Mouse (Mus musculus): ENCODE results near the gene Arhgap24. TPM values are rescaled to one million over a fixed set of nuclear protein-coding genes. Genes with fewer than 3 reads are reported as not detected.

The Arhgap24 gene
- polyA plus RNA-seq, 1 experiment from 2014 or later, result 51.1 TPM

GRCm38 (mm10) chr5:102492152-102492551 lies 11.0 kb downstream of the Arhgap24 start:
- H3K27me3 ChIP-seq (ENCODE audit: control insufficient read depth, insufficient read depth, low read length), result no peaks in the 10 kb centered on the region
- no peaks in the 10 kb centered on the region for H3K9me3 ChIP-seq (ENCODE audit: control insufficient read depth, low read length)
- no peaks in the 10 kb centered on the region for H3K36me3 ChIP-seq (ENCODE audit: control insufficient read depth, insufficient read depth, low read length)
- no peak overlapping the region for H3K4me3 ChIP-seq (ENCODE audit: low read length)
- H3K4me1 ChIP-seq (ENCODE audit: control insufficient read depth, insufficient read depth, low read length), result no peaks in the 10 kb centered on the region
- no peak overlapping the region for H3K9ac ChIP-seq (ENCODE audit: low read depth, low read length)
- H3K27ac ChIP-seq (ENCODE audit: low read depth, low read length), result no peak overlapping the region
- ATAC-seq (ENCODE audit: low FRiP score, low TSS enrichment), result no peak
- H3K4me2 ChIP-seq (replicated peaks; ENCODE audit: low read depth, low read length), result no peak overlapping the region
- WGBS, result 80% methylated on average over 9 of the region's 9 CpGs

DNA sequence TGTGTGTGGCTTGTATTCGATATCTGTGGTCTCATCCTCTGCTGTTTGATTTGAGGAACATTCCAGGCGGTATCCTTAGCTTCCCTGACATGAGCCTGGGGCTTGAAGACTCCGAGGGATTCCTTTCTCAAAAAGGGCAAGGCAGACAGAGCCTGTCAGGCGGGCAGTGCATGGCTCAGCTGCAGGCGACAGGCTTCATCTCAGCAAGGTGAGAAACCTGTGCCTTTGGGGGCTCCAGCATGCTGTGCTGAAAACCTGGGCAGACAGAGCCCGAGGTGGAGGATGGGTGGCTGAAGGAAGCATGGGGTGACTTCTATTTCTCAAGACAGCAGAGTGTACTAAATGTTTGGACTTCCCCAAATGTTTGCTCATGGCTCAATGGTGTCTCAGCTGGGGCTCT lies 13.6 kb downstream of the Arhgap24 start:
- Histone ChIP-seq H3K4me3 (ENCODE audit: low read length) (no peak overlapping the region), H3K4me2 (replicated peaks; ENCODE audit: low read depth, low read length) (no peak overlapping the region), H3K27me3 (ENCODE audit: control insufficient read depth, insufficient read depth, low read length) (no peaks in the 10 kb centered on the region), H3K9me3 (ENCODE audit: control insufficient read depth, low read length) (no peaks in the 10 kb centered on the region), H3K36me3 (ENCODE audit: control insufficient read depth, insufficient read depth, low read length) (no peaks in the 10 kb centered on the region), H3K27ac (ENCODE audit: low read depth, low read length) (no peak overlapping the region), H3K4me1 (ENCODE audit: control insufficient read depth, insufficient read depth, low read length) (no peaks in the 10 kb centered on the region), H3K9ac (ENCODE audit: low read depth, low read length) (no peak overlapping the region)
- WGBS, result 65% methylated on average over 6 of the region's 6 CpGs
- no peak for ATAC-seq (ENCODE audit: low FRiP score, low TSS enrichment)

DNA sequence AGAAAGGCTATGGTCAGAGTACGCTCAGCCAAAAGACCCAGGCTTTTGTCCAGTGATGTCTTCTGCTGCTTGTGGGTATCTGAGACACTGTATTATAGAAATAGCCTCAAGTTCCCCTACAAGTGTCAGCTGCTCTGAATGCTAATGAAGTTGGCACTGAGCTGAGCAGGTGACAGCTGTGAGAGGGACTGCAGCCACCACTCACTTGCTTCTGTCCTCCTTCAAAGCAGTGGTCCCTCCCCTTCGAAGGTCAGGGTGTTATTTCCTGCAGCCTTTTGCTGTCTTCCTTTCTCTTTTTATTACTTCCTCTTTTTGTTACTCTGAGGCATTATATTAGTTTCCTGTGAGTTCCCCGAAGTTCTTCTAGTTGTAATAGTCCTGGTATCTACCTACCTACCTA lies 16.0 kb downstream of the Arhgap24 start:
- no peak overlapping the region for H3K27ac ChIP-seq (ENCODE audit: low read depth, low read length)
- no peak overlapping the region for H3K9ac ChIP-seq (ENCODE audit: low read depth, low read length)
- H3K4me1 ChIP-seq (ENCODE audit: control insufficient read depth, insufficient read depth, low read length), result no peaks in the 10 kb centered on the region
- no peaks in the 10 kb centered on the region for H3K9me3 ChIP-seq (ENCODE audit: control insufficient read depth, low read length)
- whole genome bisulfite sequencing, result 66% methylated on average over 3 of the region's 3 CpGs
- H3K4me2 ChIP-seq (replicated peaks; ENCODE audit: low read depth, low read length), result no peak overlapping the region
- ATAC-seq (ENCODE audit: low FRiP score, low TSS enrichment), result no peak
- no peak overlapping the region for H3K4me3 ChIP-seq (ENCODE audit: low read length)
- no peaks in the 10 kb centered on the region for H3K36me3 ChIP-seq (ENCODE audit: control insufficient read depth, insufficient read depth, low read length)
- no peaks in the 10 kb centered on the region for H3K27me3 ChIP-seq (ENCODE audit: control insufficient read depth, insufficient read depth, low read length)

DNA sequence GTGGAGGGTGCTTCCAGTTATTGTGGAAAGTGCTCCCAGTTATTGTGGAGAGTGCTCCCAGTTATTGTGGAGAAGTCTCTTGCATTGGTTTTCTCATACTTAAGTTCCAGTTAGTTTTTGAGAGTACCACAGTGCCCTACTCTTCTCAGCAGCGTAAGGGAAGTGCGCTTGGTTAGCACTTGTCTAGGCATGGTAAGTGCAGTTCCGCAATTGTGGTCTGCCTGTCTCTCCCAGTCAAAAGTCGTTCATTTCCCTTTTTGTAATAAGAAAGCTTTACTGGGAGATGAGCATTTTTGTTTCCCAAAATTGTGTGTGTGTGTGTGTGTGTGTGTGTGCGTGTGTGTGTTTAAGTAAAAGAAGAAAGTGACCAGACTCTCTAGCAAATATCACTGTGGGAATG lies 17.6 kb downstream of the Arhgap24 start:
- no peak overlapping the region for H3K4me2 ChIP-seq (replicated peaks; ENCODE audit: low read depth, low read length)
- H3K27me3 ChIP-seq (ENCODE audit: control insufficient read depth, insufficient read depth, low read length), result no peaks in the 10 kb centered on the region
- ATAC-seq (ENCODE audit: low FRiP score, low TSS enrichment), result no peak
- H3K4me1 ChIP-seq (ENCODE audit: control insufficient read depth, insufficient read depth, low read length), result no peaks in the 10 kb centered on the region
- H3K9ac ChIP-seq (ENCODE audit: low read depth, low read length), result no peak overlapping the region
- no peak overlapping the region for H3K27ac ChIP-seq (ENCODE audit: low read depth, low read length)
- H3K36me3 ChIP-seq (ENCODE audit: control insufficient read depth, insufficient read depth, low read length), result no peaks in the 10 kb centered on the region
- no peaks in the 10 kb centered on the region for H3K9me3 ChIP-seq (ENCODE audit: control insufficient read depth, low read length)
- no peak overlapping the region for H3K4me3 ChIP-seq (ENCODE audit: low read length)
- WGBS, result 92% methylated on average over 5 of the region's 5 CpGs

- Histone ChIP-seq H3K36me3 (ENCODE audit: control insufficient read depth, insufficient read depth, low read length) (no peaks in the 10 kb centered on the region), H3K9ac (ENCODE audit: low read depth, low read length) (no peak overlapping the region), H3K4me1 (ENCODE audit: control insufficient read depth, insufficient read depth, low read length) (no peaks in the 10 kb centered on the region), H3K4me2 (replicated peaks; ENCODE audit: low read depth, low read length) (no peak overlapping the region), H3K4me3 (ENCODE audit: low read length) (no peak overlapping the region; the same call in 1 of the 2 replicates), H3K9me3 (ENCODE audit: control insufficient read depth, low read length) (no peaks in the 10 kb centered on the region), H3K27ac (ENCODE audit: low read depth, low read length) (no peak overlapping the region), H3K27me3 (ENCODE audit: control insufficient read depth, insufficient read depth, low read length) (no peaks in the 10 kb centered on the region)
- ATAC-seq (ENCODE audit: low FRiP score, low TSS enrichment), result no peak
- WGBS, result 76% methylated on average over 2 of the region's 2 CpGs
Observed at GRCm38 (mm10) chr5:102502333-102502732, 21.1 kb downstream of the Arhgap24 start.

- Histone ChIP-seq H3K27me3 (ENCODE audit: control insufficient read depth, insufficient read depth, low read length) (no peaks in the 10 kb centered on the region), H3K36me3 (ENCODE audit: control insufficient read depth, insufficient read depth, low read length) (no peaks in the 10 kb centered on the region), H3K4me3 (ENCODE audit: low read length) (no peak overlapping the region), H3K9me3 (ENCODE audit: control insufficient read depth, low read length) (no peaks in the 10 kb centered on the region), H3K27ac (ENCODE audit: low read depth, low read length) (no peak overlapping the region), H3K4me2 (replicated peaks; ENCODE audit: low read depth, low read length) (no peak overlapping the region), H3K4me1 (ENCODE audit: control insufficient read depth, insufficient read depth, low read length) (no peaks in the 10 kb centered on the region), H3K9ac (ENCODE audit: low read depth, low read length) (no peak overlapping the region)
- ATAC-seq (ENCODE audit: low FRiP score, low TSS enrichment), result no peak
- 60% methylated on average over 3 of the region's 3 CpGs for WGBS
Observed at GRCm38 (mm10) chr5:102503066-102503465, 21.9 kb downstream of the Arhgap24 start.

GRCm38 (mm10) chr5:102503868-102504267 lies 22.7 kb downstream of the Arhgap24 start:
- H3K4me3 ChIP-seq (ENCODE audit: low read length), result no peak overlapping the region
- no peaks in the 10 kb centered on the region for H3K36me3 ChIP-seq (ENCODE audit: control insufficient read depth, insufficient read depth, low read length)
- WGBS, result 90% methylated on average over 2 of the region's 2 CpGs
- H3K27me3 ChIP-seq (ENCODE audit: control insufficient read depth, insufficient read depth, low read length), result no peaks in the 10 kb centered on the region
- no peak overlapping the region for H3K27ac ChIP-seq (ENCODE audit: low read depth, low read length)
- ATAC-seq (ENCODE audit: low FRiP score, low TSS enrichment), result no peak
- no peaks in the 10 kb centered on the region for H3K9me3 ChIP-seq (ENCODE audit: control insufficient read depth, low read length)
- H3K4me2 ChIP-seq (replicated peaks; ENCODE audit: low read depth, low read length), result no peak overlapping the region
- H3K9ac ChIP-seq (ENCODE audit: low read depth, low read length), result no peak overlapping the region
- no peaks in the 10 kb centered on the region for H3K4me1 ChIP-seq (ENCODE audit: control insufficient read depth, insufficient read depth, low read length)

DNA sequence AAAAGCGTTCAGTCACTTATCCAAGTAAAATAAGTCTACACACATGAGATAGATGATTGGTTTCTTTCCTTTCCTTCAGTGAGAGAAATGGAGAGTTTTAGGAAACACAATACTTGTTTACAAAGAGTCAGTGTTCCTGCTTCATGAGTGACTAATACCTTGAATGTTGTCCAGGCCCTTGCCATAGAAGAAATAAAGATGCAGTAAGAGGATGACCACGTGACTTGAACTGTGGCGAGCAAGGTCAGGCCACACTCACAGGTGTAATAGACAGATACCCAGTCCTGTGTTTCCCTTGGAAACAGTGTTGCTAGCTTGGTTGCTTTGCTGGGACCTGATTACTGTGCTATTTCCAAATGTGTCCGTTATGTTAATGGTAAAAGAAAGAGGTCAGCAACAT lies 23.4 kb downstream of the Arhgap24 start:
- no peak for ATAC-seq (ENCODE audit: low FRiP score, low TSS enrichment)

GRCm38 (mm10) chr5:102508162-102508561 lies 27.0 kb downstream of the Arhgap24 start:
- Histone ChIP-seq H3K27me3 (ENCODE audit: control insufficient read depth, insufficient read depth, low read length) (no peaks in the 10 kb centered on the region), H3K4me3 (ENCODE audit: low read length) (no peak overlapping the region), H3K4me1 (ENCODE audit: control insufficient read depth, insufficient read depth, low read length) (no peaks in the 10 kb centered on the region), H3K36me3 (ENCODE audit: control insufficient read depth, insufficient read depth, low read length) (no peaks in the 10 kb centered on the region), H3K9me3 (ENCODE audit: control insufficient read depth, low read length) (no peaks in the 10 kb centered on the region), H3K4me2 (replicated peaks; ENCODE audit: low read depth, low read length) (no peak overlapping the region), H3K9ac (ENCODE audit: low read depth, low read length) (no peak overlapping the region), H3K27ac (ENCODE audit: low read depth, low read length) (no peak overlapping the region)
- ATAC-seq (ENCODE audit: low FRiP score, low TSS enrichment), result no peak
- 72% methylated on average over 3 of the region's 3 CpGs for WGBS

More for the DNA sequence above, 23.4 kb downstream of the Arhgap24 start:
- H3K4me2 ChIP-seq (replicated peaks; ENCODE audit: low read depth, low read length), result no peak overlapping the region
- no peaks in the 10 kb centered on the region for H3K4me1 ChIP-seq (ENCODE audit: control insufficient read depth, insufficient read depth, low read length)
- no peak overlapping the region for H3K4me3 ChIP-seq (ENCODE audit: low read length)
- H3K27me3 ChIP-seq (ENCODE audit: control insufficient read depth, insufficient read depth, low read length), result no peaks in the 10 kb centered on the region
- WGBS, result 84% methylated on average over 4 of the region's 4 CpGs
- H3K9me3 ChIP-seq (ENCODE audit: control insufficient read depth, low read length), result no peaks in the 10 kb centered on the region
- H3K9ac ChIP-seq (ENCODE audit: low read depth, low read length), result no peak overlapping the region
- H3K27ac ChIP-seq (ENCODE audit: low read depth, low read length), result no peak overlapping the region
- H3K36me3 ChIP-seq (ENCODE audit: control insufficient read depth, insufficient read depth, low read length), result no peaks in the 10 kb centered on the region

GRCm38 (mm10) chr5:102509381-102509780 lies 28.2 kb downstream of the Arhgap24 start:
- H3K4me3 ChIP-seq (ENCODE audit: low read length), result no peak overlapping the region
- WGBS, result 72% methylated on average over 2 of the region's 2 CpGs
- no peaks in the 10 kb centered on the region for H3K4me1 ChIP-seq (ENCODE audit: control insufficient read depth, insufficient read depth, low read length)
- no peak overlapping the region for H3K27ac ChIP-seq (ENCODE audit: low read depth, low read length)
- H3K9ac ChIP-seq (ENCODE audit: low read depth, low read length), result no peak overlapping the region
- H3K4me2 ChIP-seq (replicated peaks; ENCODE audit: low read depth, low read length), result no peak overlapping the region
- no peaks in the 10 kb centered on the region for H3K9me3 ChIP-seq (ENCODE audit: control insufficient read depth, low read length)
- ATAC-seq (ENCODE audit: low FRiP score, low TSS enrichment), result no peak
- H3K36me3 ChIP-seq (ENCODE audit: control insufficient read depth, insufficient read depth, low read length), result no peaks in the 10 kb centered on the region
- H3K27me3 ChIP-seq (ENCODE audit: control insufficient read depth, insufficient read depth, low read length), result no peaks in the 10 kb centered on the region
